Mouse (Mus musculus) fibroblast of lung, adult 2 months (primary cell): ENCODE results near the gene Zcchc24.
"Not testable (repeated sequence)": the region's sequence is repeated elsewhere in the genome, so short reads cannot be mapped to it uniquely, and the experiment has no call there.

Experiments
- DNase-seq: peaks from one replicate; pipeline ENCODE4 v3.0.0-alpha.2; 2011; ENCODE audit warnings: low read depth

Gene Zcchc24

GRCm38 (mm10) chr14:25768915-25769625 is at the start of gene Zcchc24:
Gene Zcchc24, minus strand, starts transcription at chr14:25769039.
- no peak for DNase-seq

GRCm38 (mm10) chr14:25816416-25816815 is 47.6 kb upstream of the Zcchc24 start:
- DNase-seq: peak; percentile 60

- no peak for DNase-seq
Measured at GRCm38 (mm10) chr14:25814140-25814539, 45.3 kb upstream of the Zcchc24 start.

GRCm38 (mm10) chr14:25811026-25811425 is 42.2 kb upstream of the Zcchc24 start:
- not testable (repeated sequence) for DNase-seq

GRCm38 (mm10) chr14:25806561-25806960 is 37.7 kb upstream of the Zcchc24 start:
- DNase-seq: no peak

GRCm38 (mm10) chr14:25805871-25806270 is 37.0 kb upstream of the Zcchc24 start:
- peak; percentile 54 for DNase-seq

GRCm38 (mm10) chr14:25803246-25803809 is 34.5 kb upstream of the Zcchc24 start:
- DNase-seq: no peak

- DNase-seq: no peak
Measured at GRCm38 (mm10) chr14:25802511-25802910, 33.7 kb upstream of the Zcchc24 start.

GRCm38 (mm10) chr14:25800166-25800960 is 31.5 kb upstream of the Zcchc24 start:
- DNase-seq: peak; percentile 83

GRCm38 (mm10) chr14:25796619-25797018 is 27.8 kb upstream of the Zcchc24 start:
- DNase-seq: no peak

GRCm38 (mm10) chr14:25795561-25796174 is 26.8 kb upstream of the Zcchc24 start:
- DNase-seq: peak; percentile 83

- no peak for DNase-seq
Measured at GRCm38 (mm10) chr14:25795067-25795466, 26.2 kb upstream of the Zcchc24 start.

- DNase-seq: no peak
Measured at GRCm38 (mm10) chr14:25794331-25794730, 25.5 kb upstream of the Zcchc24 start.

GRCm38 (mm10) chr14:25790768-25791302 is 22.0 kb upstream of the Zcchc24 start:
- DNase-seq: no peak

GRCm38 (mm10) chr14:25789946-25790345 is 21.1 kb upstream of the Zcchc24 start:
- DNase-seq: no peak

- no peak for DNase-seq
Measured at GRCm38 (mm10) chr14:25789207-25789606, 20.4 kb upstream of the Zcchc24 start.

GRCm38 (mm10) chr14:25788201-25788600 is 19.4 kb upstream of the Zcchc24 start:
- DNase-seq: no peak

- peak; percentile 82 for DNase-seq
Measured at GRCm38 (mm10) chr14:25787387-25787910, 18.6 kb upstream of the Zcchc24 start.

GRCm38 (mm10) chr14:25786959-25787358 is 18.1 kb upstream of the Zcchc24 start:
- DNase-seq: peak; percentile 65

GRCm38 (mm10) chr14:25785210-25785609 is 16.4 kb upstream of the Zcchc24 start:
- no peak for DNase-seq

GRCm38 (mm10) chr14:25783220-25783619 is 14.4 kb upstream of the Zcchc24 start:
- DNase-seq: no peak

GRCm38 (mm10) chr14:25780601-25781000 is 11.8 kb upstream of the Zcchc24 start:
- DNase-seq: no peak
